Mouse (Mus musculus) lung, postnatal 25 days (tissue): Measurements from ENCODE around the gene Atp8b4.
"Not testable (repeated sequence)": the region's sequence is repeated elsewhere in the genome, so short reads cannot be mapped to it uniquely, and the experiment has no call there.

ENCODE experiments used
- DNase-seq: peaks from one replicate; pipeline ENCODE4 v3.0.0; 2022; ENCODE audit warnings: low spot score

Atp8b4 gene

DNA sequence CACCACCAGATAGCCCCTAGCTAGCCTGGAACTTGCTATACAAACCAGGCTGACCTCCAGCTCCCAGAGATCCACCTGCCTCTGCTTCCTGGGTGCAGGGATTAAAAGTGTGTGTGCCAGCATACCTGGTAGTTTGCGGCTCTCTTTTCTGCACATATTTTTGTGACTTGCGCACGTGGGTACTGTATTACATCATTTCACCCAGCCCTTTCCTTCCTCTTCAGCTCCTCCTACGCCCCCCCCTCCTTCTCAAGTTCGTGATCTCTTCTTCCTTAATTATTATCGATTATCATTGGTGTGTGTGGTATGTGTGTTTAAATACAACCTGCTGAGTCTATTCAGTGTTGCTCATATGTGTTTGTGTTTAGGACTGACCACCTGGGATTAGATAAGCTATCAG lies at the start of gene Atp8b4:
Atp8b4 (minus strand) TSS at position 154 of the 400 bp plus-strand sequence.
- no peak for DNase-seq

DNA sequence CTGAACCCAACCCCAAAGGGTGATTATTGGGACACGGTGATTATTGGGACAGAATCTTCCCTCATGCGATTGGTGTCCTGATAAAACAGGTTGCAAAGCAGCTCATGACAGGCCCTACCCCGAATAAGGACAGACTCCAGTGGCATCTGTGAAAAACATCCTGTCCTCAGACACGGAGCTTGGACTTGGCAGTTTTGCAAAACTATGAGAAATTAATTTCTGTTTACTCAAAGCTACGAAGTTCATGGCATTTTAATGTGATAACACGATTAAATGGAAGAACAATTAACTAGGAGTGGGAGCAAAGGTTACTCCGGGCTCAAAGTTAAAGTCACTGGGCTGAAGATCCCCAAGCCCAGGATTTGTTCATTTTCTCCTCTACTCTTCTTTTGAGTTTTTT lies 49.2 kb upstream of the Atp8b4 start:
- no peak for DNase-seq

GRCm38 (mm10) chr2:126546392-126546791 lies 45.9 kb upstream of the Atp8b4 start:
- no peak for DNase-seq

GRCm38 (mm10) chr2:126545297-126545696 lies 44.8 kb upstream of the Atp8b4 start:
- DNase-seq: no peak

- DNase-seq: no peak
Observed at GRCm38 (mm10) chr2:126542211-126542610, 41.7 kb upstream of the Atp8b4 start.

GRCm38 (mm10) chr2:126540390-126540925 lies 40.0 kb upstream of the Atp8b4 start:
- no peak for DNase-seq

- no peak for DNase-seq
Observed at GRCm38 (mm10) chr2:126537654-126538053, 37.2 kb upstream of the Atp8b4 start.

- DNase-seq: no peak
Observed at GRCm38 (mm10) chr2:126530581-126530980, 30.1 kb upstream of the Atp8b4 start.

- no peak for DNase-seq
Observed at GRCm38 (mm10) chr2:126527461-126527860, 27.0 kb upstream of the Atp8b4 start.

DNA sequence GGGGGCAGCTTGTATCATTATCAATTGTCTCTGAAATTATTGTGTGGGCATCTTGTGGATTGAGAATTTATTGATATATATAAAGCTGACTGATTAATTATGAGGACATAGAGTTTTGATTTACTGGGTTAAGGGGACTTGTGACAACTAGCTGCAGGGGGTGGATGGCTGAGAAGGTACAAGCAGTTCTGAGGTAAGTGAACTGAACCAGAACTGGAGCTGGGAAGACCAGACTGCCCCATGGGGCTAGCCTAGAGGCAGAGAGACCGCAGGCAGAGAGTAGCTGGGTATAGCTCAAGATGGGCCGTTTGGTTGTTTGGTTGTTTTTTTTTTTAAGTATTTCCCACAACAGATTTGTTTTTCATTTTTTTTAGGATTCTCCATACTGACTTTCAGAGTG lies 23.8 kb upstream of the Atp8b4 start:
- DNase-seq: no peak

GRCm38 (mm10) chr2:126523101-126523745 lies 22.7 kb upstream of the Atp8b4 start:
- DNase-seq: not testable (repeated sequence)

DNA sequence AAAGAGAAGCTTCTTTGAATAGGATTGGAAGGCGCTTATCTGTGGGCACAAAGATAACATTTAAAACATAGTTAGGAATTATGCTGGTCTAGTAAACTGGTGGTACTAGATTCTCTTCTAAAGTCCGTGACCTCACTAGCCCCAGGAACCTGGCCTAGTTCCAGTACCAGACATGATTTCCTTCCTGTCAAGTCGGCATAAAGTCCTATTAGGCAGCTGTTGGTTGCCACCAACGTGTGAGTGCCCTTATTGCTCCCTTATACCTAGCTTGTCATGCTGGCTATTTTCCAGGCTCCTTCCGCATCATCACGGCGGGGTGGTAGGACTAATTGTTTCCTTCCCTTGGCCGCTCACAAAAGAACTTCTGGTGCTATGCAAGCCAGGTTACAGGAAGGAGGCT lies 21.6 kb upstream of the Atp8b4 start:
- DNase-seq: no peak

DNA sequence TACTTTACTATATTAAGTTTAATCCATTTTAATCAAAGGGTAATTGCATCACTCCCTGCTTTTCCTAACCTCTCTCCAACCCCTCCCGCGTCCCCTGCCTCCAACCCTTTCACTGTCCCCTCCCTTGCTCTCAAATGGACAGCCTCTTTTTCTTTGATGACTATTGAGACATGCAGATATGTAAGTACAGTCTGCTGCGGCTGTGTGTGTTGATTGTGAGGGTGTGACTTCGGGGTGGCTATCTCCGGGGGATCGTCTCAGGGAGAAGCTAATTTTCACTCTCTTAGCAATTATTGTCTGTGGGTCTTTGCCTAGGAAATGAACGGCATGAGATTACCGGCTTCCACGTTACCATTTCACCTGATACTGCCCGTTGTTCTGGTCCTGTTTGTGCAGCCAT lies 21.0 kb upstream of the Atp8b4 start:
- DNase-seq: no peak

DNA sequence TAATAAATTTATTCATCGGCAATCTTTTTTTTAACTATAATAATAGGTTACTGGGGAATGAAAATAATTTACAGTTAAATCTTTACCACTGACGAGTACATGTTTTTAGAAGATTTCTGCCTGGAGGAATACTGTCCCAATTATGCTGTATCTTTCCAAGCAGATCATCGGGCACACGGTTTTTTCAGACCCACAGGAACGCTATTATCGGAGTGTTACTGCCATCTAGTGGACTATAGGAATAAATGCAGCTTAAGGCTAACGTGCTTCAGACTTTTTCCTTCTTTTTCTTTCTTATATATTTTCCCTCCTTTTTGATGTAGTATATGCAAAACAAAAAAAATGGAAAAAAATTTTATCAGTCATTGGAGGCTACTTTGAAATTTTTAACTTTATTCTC lies 20.4 kb upstream of the Atp8b4 start:
- DNase-seq: peak; percentile 22

DNA sequence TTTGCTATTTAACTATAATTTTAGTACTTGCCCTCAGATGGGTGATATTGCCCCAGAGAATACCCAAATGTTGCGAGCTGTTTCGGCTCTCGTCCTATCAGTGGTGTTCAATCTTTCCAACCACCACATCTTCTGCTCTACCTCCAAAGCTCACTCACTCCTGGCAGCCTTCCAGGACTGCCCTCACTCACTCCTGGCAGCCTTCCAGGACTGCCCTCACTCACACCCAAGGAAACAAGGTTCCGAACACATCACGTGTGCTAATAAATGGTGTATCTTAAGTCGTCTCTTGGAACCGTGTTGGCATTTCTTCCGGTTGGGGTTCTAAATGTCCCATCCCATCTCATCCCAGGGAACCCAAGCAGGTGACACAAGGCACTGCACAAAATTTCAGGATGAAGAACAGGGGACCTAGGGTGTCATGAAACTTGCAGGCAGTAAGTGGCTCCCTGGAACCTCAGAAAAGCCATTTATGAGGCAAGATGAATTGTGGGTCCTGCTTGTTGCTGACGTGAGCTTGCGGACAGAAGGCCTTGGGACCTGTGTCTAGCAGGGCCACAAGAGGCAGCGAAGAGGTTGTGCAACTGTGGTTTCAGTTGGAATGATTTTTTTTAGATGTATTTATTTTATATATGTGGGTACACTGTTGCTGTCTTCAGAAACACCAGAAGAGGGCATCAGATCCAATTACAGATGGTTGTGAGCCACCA lies 19.6 kb upstream of the Atp8b4 start:
- no peak for DNase-seq

DNA sequence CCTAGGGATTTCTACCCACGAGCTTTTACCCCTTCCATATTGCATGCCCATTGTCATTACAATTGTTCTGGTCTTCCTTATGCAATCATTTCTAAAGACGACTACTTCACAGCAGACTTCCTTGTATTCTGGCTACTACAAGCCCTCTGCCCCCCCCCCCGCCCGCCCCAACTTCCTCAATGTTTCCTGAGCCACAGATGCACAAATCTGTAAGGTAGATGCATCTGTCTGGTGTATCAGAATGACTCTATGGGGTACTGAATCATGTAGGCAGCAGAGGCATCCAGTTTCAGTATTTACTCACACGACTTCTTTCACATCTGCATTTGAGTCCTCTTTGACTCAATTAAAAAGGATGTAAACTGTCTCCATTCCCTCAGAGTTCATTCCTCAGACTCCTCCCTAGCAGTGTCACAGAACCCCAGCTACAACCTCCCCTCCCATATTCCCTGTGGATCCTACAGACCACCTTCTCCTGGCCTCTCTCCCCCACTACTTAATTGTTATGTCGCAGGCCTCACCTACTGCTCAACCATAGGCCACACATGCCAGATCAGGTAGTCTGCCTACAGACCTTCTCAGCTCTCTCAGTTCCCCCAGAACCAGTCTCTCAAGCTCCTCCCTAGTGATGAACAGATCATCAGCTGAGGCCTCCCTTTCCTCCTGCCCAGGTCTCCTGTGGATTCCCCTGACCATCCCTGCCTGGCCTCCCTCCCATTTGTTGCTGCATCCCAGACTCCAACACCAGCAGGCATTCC lies 14.8 kb upstream of the Atp8b4 start:
- DNase-seq: no peak

DNA sequence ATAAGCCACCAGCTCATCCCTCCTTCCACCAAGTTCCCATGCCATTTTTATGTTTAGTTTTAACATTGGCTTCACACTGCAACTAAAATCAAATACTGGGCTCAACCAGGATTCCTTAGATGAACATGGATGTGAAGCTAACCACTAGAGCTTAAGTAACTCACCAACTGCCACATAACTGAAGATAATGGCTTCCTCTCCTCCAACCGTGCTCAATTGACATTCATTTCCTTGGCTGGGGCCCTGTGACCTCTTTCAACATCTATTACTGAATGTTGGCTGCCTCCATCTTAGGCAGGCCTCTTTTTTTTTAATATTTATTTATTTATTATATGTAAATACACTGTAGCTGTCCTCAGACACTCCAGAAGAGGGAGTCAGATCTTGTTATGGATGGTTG lies 7.8 kb upstream of the Atp8b4 start:
- no peak for DNase-seq

GRCm38 (mm10) chr2:126507477-126507876 lies 7.0 kb upstream of the Atp8b4 start:
- no peak for DNase-seq

GRCm38 (mm10) chr2:126505156-126505555 lies 4.7 kb upstream of the Atp8b4 start:
- no peak for DNase-seq

DNA sequence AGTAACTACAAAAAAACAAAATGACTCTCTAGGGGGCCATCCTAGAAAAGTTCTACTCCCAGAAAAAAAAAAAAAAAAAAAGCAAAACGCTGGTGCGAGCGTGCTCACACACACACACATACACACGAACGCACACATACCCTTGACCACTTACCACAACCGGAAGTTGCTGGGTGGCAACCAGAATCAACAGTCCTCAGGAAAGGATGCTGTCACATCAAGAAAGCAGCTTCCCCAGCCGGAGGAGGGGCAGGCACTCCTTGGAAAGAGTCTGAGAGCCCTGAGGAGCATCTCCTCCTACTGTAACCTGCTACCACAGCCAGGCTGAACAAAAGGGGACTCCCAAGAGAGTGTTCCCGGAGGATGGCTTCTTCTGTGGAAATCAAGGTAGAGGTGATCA lies 744 bp downstream of the Atp8b4 start:
- DNase-seq: peak; percentile 50

- no peak for DNase-seq
Observed at GRCm38 (mm10) chr2:126498761-126499452, 1.6 kb downstream of the Atp8b4 start.

- no peak for DNase-seq
Observed at GRCm38 (mm10) chr2:126496838-126497237, 3.6 kb downstream of the Atp8b4 start.
